Mouse (Mus musculus) liver, postnatal 0 days (tissue): Measurements from ENCODE around the gene Clpsl2.

Experiments
- CTCF ChIP-seq: sonication (generic); IDR thresholded peaks from 2 replicates; pipeline ENCODE4 v1.5.1; 2016; ENCODE audit warnings: antibody characterized with exemption, low read depth
- EP300 ChIP-seq: IDR thresholded peaks from 2 replicates; pipeline ENCODE4 v1.6.1; 2016; ENCODE audit warnings: antibody characterized with exemption, low read depth, mild to moderate bottlenecking

DNA sequence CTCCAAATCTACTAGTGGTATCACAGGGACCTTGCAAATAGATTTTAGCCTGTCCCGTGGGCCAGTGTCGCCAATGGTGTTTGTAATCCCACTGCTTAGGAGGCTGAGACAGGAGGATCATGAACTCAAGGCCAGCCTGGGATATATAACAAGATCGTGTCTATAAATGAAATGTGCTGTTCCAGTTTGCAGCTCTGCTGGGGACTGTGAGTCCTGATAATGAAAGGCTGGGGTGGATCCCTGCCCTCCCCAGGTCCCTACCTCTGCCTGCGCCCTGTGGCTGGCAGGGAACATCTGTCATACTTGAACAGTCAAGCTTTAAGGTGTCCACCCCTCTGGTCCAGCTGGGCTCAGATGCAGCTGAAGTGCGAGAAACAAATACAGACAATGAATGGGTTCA, 34.7 kb upstream of the Clpsl2 start:
- TF ChIP-seq CTCF (no peak), EP300 (0 out of 2 replicates have a peak, but pooled peaks have one; percentile 27)
